ENCODE assay signal across 8 mouse cellular contexts in the genomic region with DNA sequence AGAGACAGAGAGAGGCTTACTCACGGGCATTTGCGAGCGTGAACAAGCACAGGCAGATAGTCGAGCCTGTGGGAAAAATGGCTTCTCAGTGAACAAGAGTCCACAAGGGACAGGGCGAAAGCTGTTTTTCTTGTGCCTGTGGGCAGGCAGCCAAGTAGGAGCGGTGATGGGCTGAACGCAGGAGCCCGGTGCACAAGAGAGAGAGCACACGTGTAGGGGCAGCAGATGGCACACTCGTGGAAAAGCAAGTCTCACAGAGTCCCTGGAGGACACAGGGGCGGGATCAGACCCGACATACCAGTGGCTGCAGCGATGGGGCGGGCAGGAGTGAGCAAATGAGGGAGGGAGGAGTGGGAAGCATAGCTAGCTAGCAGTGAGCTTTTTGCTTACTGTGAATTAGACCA. TPM values are rescaled to one million over a fixed set of nuclear protein-coding genes. Genes with fewer than 3 reads are reported as not detected.
DNase-seq lines count a peak whose midpoint lies in the region; ATAC-seq and TF ChIP-seq lines count a peak whose summit lies in the region.

No protein-coding gene starts in this region.

- no peak for TF ChIP-seq CTCF in left cerebral cortex, adult 2 months (IDR thresholded peaks at IDR 0.05)

- 0% methylated on average over 14 of the region's 14 CpGs for WGBS in hindbrain, embryonic 14.5 days

- peak overlapping the region; percentile 50 for H3K4me3 ChIP-seq in hindbrain, embryonic 14.5 days (replicated peaks; ENCODE audit: low read length)
- H3K4me3 ChIP-seq in left cerebral cortex, adult 2 months = peak overlapping the region; percentile 59

- DNase-seq in cerebellum, adult 9-11 months = peak; percentile 89
- DNase-seq in frontal cortex, postnatal 25 days (ENCODE audit: low spot score in 2 of 2) = peak; percentile 16 to 28
- peak; percentile 70 for DNase-seq in hindbrain, embryonic 14.5 days (ENCODE audit: low spot score)
- peak; percentile 32 to 40 for DNase-seq in left cerebral cortex, adult 2 months (ENCODE audit: extremely low spot score in 1 of 2, low spot score in 2 of 2)
- DNase-seq in lung, postnatal 4 days = peak; percentile 63 to 78
- peak; percentile 77 to 83 for DNase-seq in right cerebral cortex, postnatal 10 days (ENCODE audit: low spot score in 2 of 2)
- peak; percentile 56 for DNase-seq in yolk sac, embryonic 10.5 days (ENCODE audit: low spot score)

- peaks cover 6% of the 10 kb centered on the region for H3K4me1 ChIP-seq in hindbrain, embryonic 14.5 days (replicated peaks; ENCODE audit: control insufficient read depth, insufficient read depth, low read length)

- intact Hi-C loops in left cerebral cortex, adult 2 months (cut with DNase I) = no loop called here

- peak overlapping the region; percentile 64 for H3K4me2 ChIP-seq in hindbrain, embryonic 14.5 days (replicated peaks)

- ATAC-seq in activated CD4-positive, CD25-positive, alpha-beta regulatory T cell, adult 4 months = peak; percentile 47
- peak; percentile 82 for ATAC-seq in hindbrain, embryonic 14.5 days (ENCODE audit: low FRiP score)

- H3K36me3 ChIP-seq in hindbrain, embryonic 14.5 days (replicated peaks; ENCODE audit: control insufficient read depth, insufficient read depth) = no peaks in the 10 kb centered on the region

- H3K9me3 ChIP-seq in hindbrain, embryonic 14.5 days (ENCODE audit: control insufficient read depth, low read length) = no peaks in the 10 kb centered on the region

- no peaks in the 10 kb centered on the region for H3K27me3 ChIP-seq in hindbrain, embryonic 14.5 days (ENCODE audit: control insufficient read depth, insufficient read depth, low read length)

- H3K27ac ChIP-seq in hindbrain, embryonic 14.5 days = peak overlapping the region; percentile 84
- peak overlapping the region; percentile 79; the same call in 1 of the 2 replicates for H3K27ac ChIP-seq in left cerebral cortex, adult 2 months

- peak overlapping the region; percentile 62 for H3K9ac ChIP-seq in hindbrain, embryonic 14.5 days

RNA-seq across cellular contexts. Expression of a gene that starts 7.8 kb away (rescaled TPM):
- polyA plus RNA-seq in activated CD4-positive, CD25-positive, alpha-beta regulatory T cell, adult 4 months (2017; shearing (Covaris generic)) = not detected
- polyA plus RNA-seq in hindbrain, embryonic 14.5 days (2014; fragmentation: Nextera tagmentation; extraction: Ambion mirVana) = not detected in 2 replicates
- not detected for total RNA-seq in left cerebral cortex, adult 2 months (2021)

RNA-seq across cellular contexts. Expression of a gene that starts 16.4 kb away (rescaled TPM):
- not detected for polyA plus RNA-seq in activated CD4-positive, CD25-positive, alpha-beta regulatory T cell, adult 4 months (2017; shearing (Covaris generic))
- polyA plus RNA-seq in hindbrain, embryonic 14.5 days (2014; fragmentation: Nextera tagmentation; extraction: Ambion mirVana) = not detected in 2 replicates
- not detected for total RNA-seq in left cerebral cortex, adult 2 months (2021)

RNA-seq across cellular contexts. Expression of a gene that starts 30.0 kb away (rescaled TPM):
- not detected for polyA plus RNA-seq in activated CD4-positive, CD25-positive, alpha-beta regulatory T cell, adult 4 months (2017; shearing (Covaris generic))
- not detected in 2 replicates for polyA plus RNA-seq in hindbrain, embryonic 14.5 days (2014; fragmentation: Nextera tagmentation; extraction: Ambion mirVana)
- total RNA-seq in left cerebral cortex, adult 2 months (2021) = not detected

RNA-seq across cellular contexts. Expression of a gene that starts 44.4 kb away (rescaled TPM):
- polyA plus RNA-seq in activated CD4-positive, CD25-positive, alpha-beta regulatory T cell, adult 4 months (2017; shearing (Covaris generic)) = not detected
- polyA plus RNA-seq in hindbrain, embryonic 14.5 days (2014; fragmentation: Nextera tagmentation; extraction: Ambion mirVana) = not detected in 2 replicates
- not detected for total RNA-seq in left cerebral cortex, adult 2 months (2021)

RNA-seq across cellular contexts. Expression of a gene that starts 44.4 kb away (rescaled TPM):
- polyA plus RNA-seq in activated CD4-positive, CD25-positive, alpha-beta regulatory T cell, adult 4 months (2017; shearing (Covaris generic)) = not detected
- not detected in 2 replicates for polyA plus RNA-seq in hindbrain, embryonic 14.5 days (2014; fragmentation: Nextera tagmentation; extraction: Ambion mirVana)
- total RNA-seq in left cerebral cortex, adult 2 months (2021) = not detected

Comparison
In these comparisons a context has a peak if more than half of its experiments do, and no peak if none do; other contexts are left out.
1. Peak in every context shown above with its lines: DNase-seq, ATAC-seq, H3K4me3 ChIP-seq and H3K27ac ChIP-seq.
2. DNase-seq: peak in every context shown above with its lines; median percentile 89 in cerebellum, adult 9-11 months; 80 in right cerebral cortex, postnatal 10 days; 70 in lung, postnatal 4 days; 70 in hindbrain, embryonic 14.5 days; 56 in yolk sac, embryonic 10.5 days; 36 in left cerebral cortex, adult 2 months; 22 in frontal cortex, postnatal 25 days.